Mouse (Mus musculus) heart, postnatal 4 days (tissue): ENCODE data around the gene Smyd2. TPM values are rescaled to one million over a fixed set of nuclear protein-coding genes. Genes with fewer than 3 reads are reported as not detected.

ENCODE experiments used
- DNase-seq: peaks from one replicate; pipeline ENCODE4 v3.0.0; 2021
- total RNA-seq, 2 experiments: library from RNA; stranded (reverse); gene quantifications; 2 replicates each; pipeline ENCODE4 v1.2.3; 2021

Gene Smyd2
- total RNA-seq, 2 experiments from 2014 or later, result 192 to 202 TPM

- DNase-seq, result no peak
Observed at GRCm38 (mm10) chr1:189871625-189872024, 50.5 kb downstream of the Smyd2 start.

DNA sequence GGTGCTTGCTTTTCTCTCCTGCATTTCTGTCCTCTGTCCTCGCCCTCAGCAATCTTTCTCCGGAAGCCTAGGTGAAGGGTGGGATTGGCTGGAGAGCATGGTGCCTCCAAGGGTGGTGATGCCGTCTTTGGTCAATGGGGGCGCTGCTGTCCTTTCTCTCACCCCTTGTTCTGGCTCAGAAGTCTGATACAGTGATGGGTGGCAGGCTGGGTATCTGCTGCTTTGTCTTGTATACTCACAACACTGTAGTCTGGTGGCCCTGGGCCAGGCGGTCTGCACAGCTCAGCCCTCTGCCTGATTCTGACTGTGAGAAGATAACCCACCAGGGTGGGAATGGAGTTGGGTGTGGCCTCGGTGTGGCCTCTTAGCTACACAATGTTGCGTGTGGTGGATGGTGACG, 51.6 kb downstream of the Smyd2 start:
- DNase-seq, result no peak

- peak; percentile 55 for DNase-seq
Observed at GRCm38 (mm10) chr1:189869651-189870270, 52.4 kb downstream of the Smyd2 start.

- DNase-seq, result peak; percentile 62
Observed at GRCm38 (mm10) chr1:189868036-189868435, 54.1 kb downstream of the Smyd2 start.

DNA sequence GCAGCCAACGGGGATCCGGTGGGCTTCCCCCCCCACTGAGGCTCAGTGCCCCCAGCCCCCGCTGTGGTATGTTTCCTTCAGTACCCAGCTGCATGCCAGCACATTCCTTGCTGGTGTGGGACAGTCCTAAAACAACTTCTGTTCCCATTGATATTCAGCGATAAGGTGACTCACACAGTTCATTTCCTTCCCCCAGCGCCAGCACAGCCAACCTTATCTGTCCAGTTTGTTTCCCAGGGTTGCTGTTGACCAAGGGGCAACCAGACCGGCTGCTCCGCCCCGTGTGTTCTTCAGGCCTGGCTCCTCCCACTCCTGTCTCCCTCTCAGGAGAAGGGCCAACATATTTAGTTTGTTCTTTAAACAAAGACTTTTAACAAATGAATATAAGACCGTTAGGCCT, 54.7 kb downstream of the Smyd2 start:
- peak; percentile 80 for DNase-seq

DNA sequence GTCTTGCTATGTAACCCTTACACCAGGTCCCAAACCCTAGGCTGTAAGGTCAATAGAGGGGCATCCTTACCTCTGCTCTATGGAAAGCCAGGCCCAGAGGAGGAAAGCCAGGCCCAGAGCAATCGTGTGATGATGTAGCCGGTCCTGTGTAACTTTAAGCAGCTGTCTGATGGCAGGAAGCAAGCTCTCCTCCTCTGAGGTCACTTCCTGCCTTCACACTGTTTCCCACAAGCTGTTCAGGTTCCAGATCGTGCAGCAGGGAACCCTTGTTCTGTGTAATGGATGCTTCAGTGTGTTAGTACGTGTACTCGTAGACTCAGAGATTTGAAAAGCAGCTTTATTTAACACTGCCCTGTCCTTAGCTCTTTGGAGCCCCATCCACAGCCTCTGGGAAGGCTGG, 55.1 kb downstream of the Smyd2 start:
- DNase-seq, result peak; percentile 51

- DNase-seq, result no peak
Observed at GRCm38 (mm10) chr1:189866621-189867020, 55.5 kb downstream of the Smyd2 start.

DNA sequence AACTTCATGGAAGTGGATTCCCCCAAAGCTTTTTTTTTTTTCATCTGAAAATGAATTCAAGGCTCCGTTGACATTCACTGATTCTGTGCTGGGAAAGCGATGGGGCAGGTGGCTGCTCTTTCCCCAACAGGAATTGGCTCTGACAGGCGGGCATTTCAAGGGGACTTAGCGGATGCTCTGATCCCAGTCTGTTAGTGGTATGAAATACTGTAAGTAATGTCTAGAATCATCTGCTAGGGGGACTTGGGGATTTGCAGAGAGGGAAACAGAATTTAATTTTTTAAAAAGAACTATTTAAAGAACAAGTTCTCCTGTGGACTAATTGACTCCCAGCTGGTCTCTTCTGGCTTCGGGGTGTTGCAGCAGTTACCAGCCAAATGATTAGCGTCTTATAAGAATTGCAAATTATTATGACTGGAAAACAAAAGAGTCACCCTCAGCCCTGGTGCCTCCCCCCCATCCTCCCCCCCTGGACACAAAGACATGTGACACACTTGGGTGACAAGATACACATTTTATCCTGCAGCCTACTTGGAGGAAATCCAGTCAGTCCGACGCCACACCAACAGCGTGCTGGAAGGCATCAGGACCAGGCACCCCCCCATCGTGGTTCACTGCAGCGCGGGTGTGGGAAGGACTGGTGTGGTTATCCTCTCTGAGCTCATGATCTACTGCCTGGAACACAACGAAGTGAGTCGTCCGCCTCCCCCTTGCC, 57.2 kb downstream of the Smyd2 start:
- DNase-seq, result no peak

- DNase-seq, result no peak
Observed at GRCm38 (mm10) chr1:189864301-189864700, 57.9 kb downstream of the Smyd2 start.

DNA sequence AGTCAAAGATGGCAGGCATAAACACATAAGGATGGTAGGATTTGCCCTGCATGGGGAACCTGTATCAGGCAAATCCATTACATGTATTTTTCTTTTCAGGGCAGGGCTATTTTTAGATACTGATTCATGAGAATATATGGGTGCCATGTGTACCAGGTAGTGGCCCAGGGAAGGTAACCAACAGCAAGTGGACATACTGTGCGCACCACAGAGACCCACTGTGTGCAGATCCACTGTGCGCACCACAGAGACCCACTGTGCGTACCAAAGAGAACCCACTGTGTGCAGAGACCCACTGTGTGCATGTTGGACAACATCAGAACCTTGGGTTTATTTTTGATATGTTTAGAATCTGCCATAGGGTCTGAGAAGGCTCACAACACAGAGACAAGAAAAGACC, 58.4 kb downstream of the Smyd2 start:
- DNase-seq, result no peak

DNA sequence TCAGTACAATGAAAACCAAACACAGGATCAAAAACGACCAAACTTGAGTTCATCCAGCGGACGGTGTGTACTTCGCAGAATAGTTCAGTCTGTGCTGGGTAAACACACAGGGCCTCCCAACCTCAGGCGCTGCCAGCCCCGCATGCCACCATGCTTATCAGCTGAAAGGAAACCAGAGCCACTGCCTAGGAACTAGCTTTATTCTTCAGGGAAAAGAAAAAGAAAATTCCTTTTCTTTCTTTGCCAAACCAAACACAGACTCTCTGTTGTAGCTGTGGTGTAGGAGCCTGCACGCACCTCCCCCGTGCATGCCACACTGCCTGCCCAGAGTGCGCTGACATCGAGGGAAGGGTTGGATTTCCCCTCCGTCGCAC, 61.2 kb downstream of the Smyd2 start:
- DNase-seq, result no peak

GRCm38 (mm10) chr1:189860112-189860941, 61.8 kb downstream of the Smyd2 start:
- no peak for DNase-seq

DNA sequence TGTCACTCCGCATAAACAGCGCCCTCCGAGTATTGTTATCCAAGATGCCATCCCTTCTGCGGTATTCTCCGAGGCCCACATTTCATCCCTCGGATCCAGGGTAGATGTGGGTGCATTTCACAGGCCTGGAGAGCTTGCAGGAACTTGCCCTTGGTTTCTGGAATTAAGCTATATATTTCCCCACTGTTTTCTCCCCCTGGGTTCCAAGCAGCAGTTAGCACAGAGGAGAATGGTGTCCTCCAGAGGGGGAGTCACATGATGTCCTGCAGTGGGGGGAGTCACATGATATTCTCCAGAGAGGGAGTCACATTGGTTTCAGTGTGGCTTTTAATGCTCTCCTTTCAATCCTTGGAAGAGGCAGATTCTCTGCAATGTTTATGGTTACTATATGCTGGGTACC, 63.8 kb downstream of the Smyd2 start:
- DNase-seq, result no peak

GRCm38 (mm10) chr1:189855739-189856138, 66.4 kb downstream of the Smyd2 start:
- DNase-seq, result no peak

DNA sequence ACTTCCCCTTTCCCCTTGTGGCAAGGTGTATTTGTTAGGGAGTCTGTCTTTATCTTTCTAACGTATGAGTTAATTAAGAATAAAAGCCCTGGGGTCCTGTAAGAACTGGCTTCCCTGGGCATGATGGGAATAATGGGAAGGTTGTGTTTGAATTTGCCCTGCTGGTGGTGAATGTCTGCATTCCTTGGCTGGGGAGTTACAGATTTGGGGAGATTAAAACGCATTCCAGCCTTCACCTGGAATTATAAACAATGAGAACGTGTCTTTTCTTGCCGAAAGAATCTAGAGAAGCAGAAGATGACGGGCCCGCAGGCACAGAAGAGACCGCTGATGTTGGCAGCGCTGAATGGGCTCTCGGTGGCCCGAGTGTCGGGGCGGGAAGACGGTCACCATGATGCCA, 67.5 kb downstream of the Smyd2 start:
- DNase-seq, result no peak

- no peak for DNase-seq
Observed at GRCm38 (mm10) chr1:189852456-189852855, 69.7 kb downstream of the Smyd2 start.

DNA sequence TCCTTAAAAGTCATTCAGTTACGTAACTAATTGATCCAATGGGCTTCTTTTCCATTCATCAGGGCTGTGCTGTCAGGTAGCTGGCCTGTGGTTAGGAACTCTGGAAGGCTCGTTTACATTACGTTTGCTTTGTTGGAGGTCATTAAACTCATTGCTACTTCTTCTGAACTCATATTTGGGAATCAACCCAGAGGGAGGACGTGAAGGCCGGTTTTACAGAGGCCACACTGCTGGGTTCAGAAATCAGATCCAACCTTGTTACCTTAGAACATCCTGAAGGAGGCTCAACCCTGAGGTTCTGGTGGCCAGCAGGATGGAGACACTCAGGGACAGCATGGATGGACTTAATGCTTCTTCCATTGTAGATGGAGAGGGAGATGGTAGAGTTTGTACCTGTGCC, 70.1 kb downstream of the Smyd2 start:
- DNase-seq, result no peak

GRCm38 (mm10) chr1:189849550-189849949, 72.6 kb downstream of the Smyd2 start:
- no peak for DNase-seq

DNA sequence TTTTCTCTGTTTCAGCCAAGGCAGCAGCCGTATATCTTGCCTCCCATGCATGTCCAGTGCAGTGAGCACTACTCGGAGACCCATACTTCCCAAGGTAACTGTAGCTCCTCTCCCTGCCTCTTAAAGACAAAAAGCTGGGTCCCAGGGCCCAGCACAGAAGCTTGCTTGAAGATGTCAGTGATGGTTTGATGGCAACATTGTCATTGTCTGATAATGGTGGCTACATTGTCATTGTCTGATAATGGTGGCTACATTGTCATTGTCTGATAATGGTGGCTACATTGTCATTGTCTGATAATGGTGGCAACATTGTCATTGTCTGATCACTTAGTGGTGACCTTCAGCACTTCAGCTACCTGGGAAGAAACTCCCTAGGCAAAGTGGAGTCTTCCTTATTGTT, 75.8 kb downstream of the Smyd2 start:
- no peak for DNase-seq

DNA sequence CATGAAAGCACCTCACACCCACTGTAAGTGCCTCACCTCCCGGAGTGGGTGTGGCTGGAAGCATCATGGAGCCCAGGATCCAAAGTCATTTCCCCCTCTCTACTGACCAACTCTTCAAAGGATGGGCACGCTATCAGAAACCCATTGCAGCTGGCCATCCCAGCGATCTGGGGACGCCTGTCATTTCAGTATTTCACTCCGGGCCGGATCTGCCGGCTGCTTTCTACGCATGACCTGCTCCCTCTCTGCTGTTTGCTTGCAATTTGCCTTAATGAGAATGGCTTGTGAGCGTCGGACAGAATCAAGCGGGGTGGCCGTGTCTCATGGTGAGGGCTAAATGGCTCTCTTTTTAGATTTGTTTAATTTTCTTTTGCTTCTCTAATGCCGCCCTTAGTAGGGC, 88.0 kb downstream of the Smyd2 start:
- DNase-seq, result no peak

DNA sequence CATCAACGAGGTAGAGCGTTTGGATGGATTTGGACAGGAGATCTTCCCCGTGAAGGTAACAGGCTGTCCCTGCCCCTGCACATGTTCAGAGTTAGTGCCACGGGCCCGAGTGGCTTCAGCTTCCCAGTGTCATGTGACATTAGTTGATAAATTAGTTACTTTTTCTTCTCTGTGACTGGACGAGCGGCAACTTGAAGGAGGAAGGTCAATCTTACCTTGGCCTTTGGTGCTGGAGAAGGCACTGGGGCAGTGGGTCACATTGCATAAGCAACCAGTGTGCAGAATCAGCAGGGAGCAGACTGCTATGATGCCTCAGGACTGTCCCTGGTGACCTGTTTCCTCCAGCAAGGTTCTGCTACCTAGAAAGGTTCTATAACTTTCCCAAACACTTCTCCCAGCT, 88.8 kb downstream of the Smyd2 start:
- DNase-seq, result no peak

GRCm38 (mm10) chr1:189830797-189831232, 91.3 kb downstream of the Smyd2 start:
- DNase-seq, result no peak
